Mouse (Mus musculus) CH12.LX (cell line): ENCODE data around the gene Anxa4. TPM values are rescaled to one million over a fixed set of nuclear protein-coding genes. Genes with fewer than 3 reads are reported as not detected.

Experiments used
- DNase-seq: peaks from one replicate; pipeline ENCODE4 v3.0.0-alpha.2; 2013; ENCODE audit errors: extremely low read depth
- H3K27ac ChIP-seq: 2 replicates; pipeline ENCODE4 v1.5.1; 2012; ENCODE audit warnings: low read depth, mild to moderate bottlenecking, control low read depth, moderate library complexity; ENCODE audit not compliant: insufficient read depth
- H3K27me3 ChIP-seq: replicated peaks from 2 replicates; pipeline ENCODE3; 2012; ENCODE audit warnings: inconsistent platforms
- H3K36me3 ChIP-seq, 2 experiments: replicated peaks in 1 of 2; 2 replicates each; pipeline versions ENCODE3 to v1.6.1; 2012; ENCODE audit warnings: inconsistent platforms in 1 of 2, low read length in 1 of 2, mild to moderate bottlenecking in 1 of 2, mixed read lengths in 1 of 2, moderate library complexity in 1 of 2; ENCODE audit not compliant: control insufficient read depth in 1 of 2, insufficient read depth in 1 of 2
- H3K4me1 ChIP-seq, 2 experiments: 2 replicates each; pipeline ENCODE4 v1.6.1; 2012; ENCODE audit warnings: inconsistent platforms in 1 of 2, moderate library complexity in 1 of 2; ENCODE audit not compliant: insufficient read depth in 2 of 2, control insufficient read depth in 1 of 2
- H3K4me2 ChIP-seq: 2 replicates; pipeline ENCODE4 v1.6.1; 2012; ENCODE audit warnings: low read depth, mild to moderate bottlenecking, control low read depth; ENCODE audit not compliant: poor library complexity, insufficient read depth, severe bottlenecking
- H3K4me3 ChIP-seq, 3 experiments: fragments of 150-350 bp in 1 of 3; sonication (generic) in 1 of 3; replicated peaks in 1 of 3; 2 replicates each; pipeline versions ENCODE3 to v1.5.1; 2011 to 2012; ENCODE audit warnings: low read depth in 2 of 3, low read length in 2 of 3, mild to moderate bottlenecking in 2 of 3, moderate library complexity in 2 of 3, control low read depth in 1 of 3, improper control_type of control experiment in 1 of 3, inconsistent platforms in 1 of 3, mixed read lengths in 1 of 3; ENCODE audit not compliant: poor library complexity in 1 of 3
- H3K79me2 ChIP-seq: replicated peaks from 2 replicates; pipeline ENCODE4 v1.6.1; 2012; ENCODE audit warnings: mild to moderate bottlenecking, moderate library complexity; ENCODE audit not compliant: control insufficient read depth, poor library complexity, insufficient read depth, severe bottlenecking; ENCODE audit errors: extremely low read depth
- H3K9ac ChIP-seq: 2 replicates; pipeline ENCODE4 v1.6.1; 2012; ENCODE audit warnings: low read depth, mild to moderate bottlenecking, control low read depth, moderate library complexity; ENCODE audit not compliant: insufficient read depth
- H3K9me3 ChIP-seq: replicated peaks from 2 replicates; pipeline ENCODE3; 2012; ENCODE audit warnings: low read length, inconsistent platforms, mixed read lengths
- BHLHE40 ChIP-seq: IDR thresholded peaks from 2 replicates; pipeline ENCODE4 v1.6.1; 2011; ENCODE audit warnings: mild to moderate bottlenecking, low read depth, low read length, improper control_type of control experiment
- CTCF ChIP-seq, 2 experiments: IDR thresholded peaks in 1 of 2; conservative IDR thresholded peaks in 1 of 2; 2 replicates each; pipeline ENCODE4 v1.5.1; 2011 to 2012; ENCODE audit warnings: low read depth in 2 of 2, low read length in 2 of 2, improper control_type of control experiment in 1 of 2, inconsistent platforms in 1 of 2, mild to moderate bottlenecking in 1 of 2, moderate library complexity in 1 of 2
- E2F4 ChIP-seq: IDR thresholded peaks from 2 replicates; pipeline ENCODE4 v1.6.1; 2011; ENCODE audit warnings: low read depth, low read length, improper control_type of control experiment; ENCODE audit not compliant: insufficient replicate concordance
- ELF1 ChIP-seq: IDR thresholded peaks from 2 replicates; pipeline ENCODE4 v1.6.1; 2014; ENCODE audit warnings: low read depth, mild to moderate bottlenecking, inconsistent platforms, low read length, improper control_type of control experiment
- ETS1 ChIP-seq: conservative IDR thresholded peaks from 2 replicates; pipeline ENCODE4 v1.6.1; 2012; ENCODE audit warnings: low read depth, mild to moderate bottlenecking, inconsistent platforms, low read length, improper control_type of control experiment, moderate library complexity
- GABPA ChIP-seq: IDR thresholded peaks from 2 replicates; pipeline ENCODE4 v1.6.1; 2012; ENCODE audit warnings: low read depth, low read length, improper control_type of control experiment, inconsistent platforms; ENCODE audit not compliant: insufficient replicate concordance
- IRF4 ChIP-seq: IDR thresholded peaks from 2 replicates; pipeline ENCODE4 v1.6.1; 2014; ENCODE audit warnings: low read depth, mild to moderate bottlenecking, inconsistent platforms, low read length, improper control_type of control experiment
- JUND ChIP-seq: conservative IDR thresholded peaks from 2 replicates; pipeline ENCODE4 v1.6.1; 2011; ENCODE audit warnings: low read depth, low read length, improper control_type of control experiment
- MAFK ChIP-seq: IDR thresholded peaks from 2 replicates; pipeline ENCODE4 v1.6.1; 2011; ENCODE audit warnings: low read length, improper control_type of control experiment; ENCODE audit not compliant: insufficient replicate concordance
- MAX ChIP-seq: IDR thresholded peaks from 2 replicates; pipeline ENCODE4 v1.6.1; 2011; ENCODE audit warnings: low read length, improper control_type of control experiment
- MAZ ChIP-seq: IDR thresholded peaks from 2 replicates; pipeline ENCODE4 v1.6.1; 2012; ENCODE audit warnings: low read depth, mild to moderate bottlenecking, inconsistent platforms, low read length, improper control_type of control experiment, moderate library complexity
- MYC ChIP-seq: IDR thresholded peaks from 2 replicates; pipeline ENCODE4 v1.6.1; 2011; ENCODE audit warnings: low read depth, mild to moderate bottlenecking, improper control_type of control experiment, low read length
- NELFE ChIP-seq: IDR thresholded peaks from 2 replicates; pipeline ENCODE4 v1.6.1; 2011; ENCODE audit warnings: low read depth, low read length, improper control_type of control experiment
- NRF1 ChIP-seq: IDR thresholded peaks from 2 replicates; pipeline ENCODE4 v1.6.1; 2014; ENCODE audit warnings: low read depth, mild to moderate bottlenecking, inconsistent platforms, low read length, improper control_type of control experiment, moderate library complexity
- PAX5 ChIP-seq: IDR thresholded peaks from 2 replicates; pipeline ENCODE4 v1.6.1; 2012; ENCODE audit warnings: low read length, inconsistent platforms, mixed read lengths
- RAD21 ChIP-seq: IDR thresholded peaks from 2 replicates; pipeline ENCODE4 v1.6.1; 2011; ENCODE audit warnings: low read depth, mild to moderate bottlenecking, low read length, improper control_type of control experiment, moderate library complexity
- RCOR1 ChIP-seq: conservative IDR thresholded peaks from 2 replicates; pipeline ENCODE4 v1.6.1; 2012; ENCODE audit warnings: low read depth, mild to moderate bottlenecking, inconsistent platforms, low read length, improper control_type of control experiment
- SIN3A ChIP-seq: IDR thresholded peaks from 2 replicates; pipeline ENCODE4 v1.6.1; 2012; ENCODE audit warnings: low read length, improper control_type of control experiment, inconsistent platforms
- SMC3 ChIP-seq: IDR thresholded peaks from 2 replicates; pipeline ENCODE4 v1.6.1; 2011; ENCODE audit warnings: low read depth, low read length, improper control_type of control experiment
- TCF12 ChIP-seq: IDR thresholded peaks from 2 replicates; pipeline ENCODE4 v1.6.1; 2014; ENCODE audit warnings: low read depth, mild to moderate bottlenecking, inconsistent platforms, low read length, improper control_type of control experiment
- UBTF ChIP-seq: IDR thresholded peaks from 2 replicates; pipeline ENCODE4 v1.6.1; 2012; ENCODE audit warnings: low read depth, mild to moderate bottlenecking, inconsistent platforms, low read length, improper control_type of control experiment, moderate library complexity
- USF2 ChIP-seq: conservative IDR thresholded peaks from 2 replicates; pipeline ENCODE4 v1.6.1; 2011; ENCODE audit warnings: low read depth, low read length, improper control_type of control experiment
- ZNF384 ChIP-seq: IDR thresholded peaks from 2 replicates; pipeline ENCODE4 v1.6.1; 2012; ENCODE audit warnings: low read depth, low read length, improper control_type of control experiment, inconsistent platforms
- dilution Hi-C: fragments of 300-500 bp; cut with MboI; formaldehyde crosslinking; loops from 2 replicates; pipeline ENCODE4 v1.14.3; 2020; ENCODE audit warnings: low sequenced_read_pairs; ENCODE audit not compliant: extremely low pct_unique_long_range_greater_than_20kb, extremely low pct_ligation_motif_present
- in situ Hi-C: fragments of 300-500 bp; cut with MboI; formaldehyde crosslinking; loops from 3 replicates; pipeline ENCODE4 v1.14.3; 2019; ENCODE audit warnings: low sequenced_read_pairs, low pct_ligation_motif_present, low pct_unique_long_range_greater_than_20kb, mixed read lengths
- polyA plus RNA-seq: library from polyadenylated mRNA; unstranded; fragments of >175 nt; gene quantifications from 2 replicates; pipeline ENCODE4 v1.2.1, GENCODE M21; 2012; ENCODE audit warnings: low read depth; ENCODE audit not compliant: insufficient read length
- total RNA-seq, 2 experiments: library from RNA; depleted of rRNA; stranded (reverse); fragments of 300-350 nt in 1 of 2; fragments of >200 nt in 1 of 2; gene quantifications; 2 replicates each; pipeline ENCODE4 v1.2.3; 2012 to 2014

Gene Anxa4
- total and polyA plus RNA-seq, 3 experiments: 10.8 to 17.1 (median 13.7) TPM

DNA sequence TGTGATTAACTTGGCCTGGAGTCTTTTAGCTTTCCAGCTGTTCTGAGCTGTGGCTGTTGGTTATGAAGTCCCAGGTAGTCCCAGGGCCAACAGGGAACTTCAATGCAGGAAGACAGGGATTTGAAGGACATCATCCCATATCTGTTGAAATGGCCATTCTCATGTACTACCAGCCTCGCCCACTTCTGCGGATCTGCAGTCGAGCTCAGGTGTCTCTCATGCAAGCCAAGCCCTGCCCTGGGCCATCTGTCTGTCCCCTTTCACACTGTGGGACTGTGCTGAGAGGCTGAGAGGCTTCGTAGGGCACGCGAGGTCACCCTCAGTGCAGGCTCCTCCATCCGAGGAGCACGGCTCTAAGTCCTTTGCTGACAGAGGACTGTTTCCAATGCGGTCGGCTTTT is 97.2 kb downstream of the Anxa4 start:
- H3K27me3 ChIP-seq: no peaks in the 10 kb centered on the region
- no peak overlapping the region for H3K4me2 ChIP-seq
- H3K79me2 ChIP-seq: no peaks in the 10 kb centered on the region
- dilution Hi-C loops: no loop called here
- no peak overlapping the region for H3K9ac ChIP-seq
- in situ Hi-C loops: no loop called here
- no peak for TF ChIP-seq MYC
- no peak for TF ChIP-seq BHLHE40
- no peak for TF ChIP-seq MAZ
- no peak for TF ChIP-seq UBTF
- no peak for TF ChIP-seq E2F4
- no peak for TF ChIP-seq ZNF384
- TF ChIP-seq NELFE: no peak
- no peak for TF ChIP-seq ELF1
- TF ChIP-seq PAX5: no peak
- no peak for DNase-seq
- H3K27ac ChIP-seq: no peak overlapping the region
- peaks cover 0 to 5% of the 10 kb centered on the region in 2 experiments; a peak in 2 of 4 replicates for H3K4me1 ChIP-seq
- no peak overlapping the region for H3K4me3 ChIP-seq
- peaks cover 10 to 57% of the 10 kb centered on the region in 2 experiments for H3K36me3 ChIP-seq
- H3K9me3 ChIP-seq: no peaks in the 10 kb centered on the region

DNA sequence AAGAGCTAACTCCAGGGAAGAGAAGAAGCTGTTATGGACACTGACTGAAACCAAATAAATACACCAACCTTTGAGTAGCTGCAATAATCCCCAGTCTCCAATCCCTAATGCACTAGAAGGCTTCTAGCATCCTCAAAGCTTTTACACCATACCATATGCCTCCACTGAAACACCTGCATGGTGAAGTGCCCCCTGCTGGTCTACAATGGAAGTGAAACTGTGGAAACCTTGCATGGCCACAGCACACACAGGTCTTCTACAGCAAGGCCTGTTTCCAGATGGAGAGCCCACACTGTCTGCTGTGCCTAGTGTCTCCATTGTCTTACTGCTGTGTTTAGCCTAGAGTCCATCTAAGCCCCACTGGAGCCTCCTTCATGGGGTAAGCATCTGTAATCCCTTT is 98.9 kb downstream of the Anxa4 start:
- H3K27me3 ChIP-seq: no peaks in the 10 kb centered on the region
- H3K79me2 ChIP-seq: no peaks in the 10 kb centered on the region
- no peak overlapping the region for H3K4me2 ChIP-seq
- no peak for TF ChIP-seq USF2
- no peak for TF ChIP-seq NRF1
- TF ChIP-seq CTCF (conservative IDR thresholded peaks at IDR 0.05 in 1 of 2, IDR thresholded peaks at IDR 0.05 in 1 of 2; ENCODE audit: low read depth in 2 of 2, low read length in 2 of 2): peak; percentile 77 to 87
- TF ChIP-seq MAFK: no peak
- no peak for TF ChIP-seq BHLHE40
- no peak for TF ChIP-seq ETS1
- no peak for TF ChIP-seq E2F4
- TF ChIP-seq SIN3A: no peak
- peak; percentile 48 for TF ChIP-seq RAD21
- no peak for TF ChIP-seq GABPA
- TF ChIP-seq UBTF: no peak
- no peak for TF ChIP-seq ELF1
- TF ChIP-seq RCOR1: no peak
- TF ChIP-seq JUND: no peak
- TF ChIP-seq MAX: no peak
- TF ChIP-seq NELFE: no peak
- TF ChIP-seq SMC3: peak; percentile 73
- TF ChIP-seq MYC: 0 out of 2 replicates have a peak, but pooled peaks have one; percentile 59
- no peak for TF ChIP-seq TCF12
- TF ChIP-seq IRF4: peak; percentile 31; the same call in 1 of the 2 replicates
- no peak overlapping the region for H3K9ac ChIP-seq
- H3K9me3 ChIP-seq: no peaks in the 10 kb centered on the region
- no peak overlapping the region for H3K27ac ChIP-seq
- dilution Hi-C loops: no loop called here
- H3K4me1 ChIP-seq: peaks cover 0 to 1% of the 10 kb centered on the region in 2 experiments; a peak in 1 of 4 replicates
- H3K36me3 ChIP-seq: peaks cover 0 to 52% of the 10 kb centered on the region in 2 experiments
- in situ Hi-C loops: no loop called here
- no peak overlapping the region for H3K4me3 ChIP-seq
- peak; percentile 74 for DNase-seq
